Mouse (Mus musculus) bone marrow macrophage, adult 2 months (primary cell): ENCODE measurements around the gene Fam198b.

ENCODE experiments used
- CTCF ChIP-seq: IDR thresholded peaks from 2 replicates; pipeline ENCODE4 v1.5.1; 2012; ENCODE audit warnings: low read depth, mild to moderate bottlenecking, low read length, moderate library complexity
- POLR2A ChIP-seq: IDR thresholded peaks from 2 replicates; pipeline ENCODE4 v1.6.1; 2012; ENCODE audit warnings: mild to moderate bottlenecking, low read depth, low read length, borderline replicate concordance

DNA sequence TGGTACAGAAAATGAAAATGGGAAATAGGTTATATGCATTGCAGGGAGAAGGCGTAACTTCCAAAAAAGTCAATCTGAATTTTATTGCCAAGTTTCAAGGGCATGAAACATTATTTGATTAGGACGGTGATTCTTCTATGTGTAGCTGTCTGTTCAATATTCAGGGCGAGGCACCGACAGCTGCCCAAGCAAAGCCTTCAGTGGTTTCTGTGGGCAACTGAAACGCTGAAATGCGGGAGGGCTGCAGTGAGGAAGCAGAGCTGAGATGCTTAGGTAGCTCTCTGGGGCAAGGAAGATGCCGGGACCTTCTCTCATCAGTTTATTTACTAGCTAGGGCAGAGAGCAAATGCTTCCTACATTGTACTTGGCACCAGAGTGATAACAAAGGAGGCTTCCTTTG lies 87.2 kb downstream of the Fam198b start:
- TF ChIP-seq CTCF (no peak), POLR2A (no peak)
